Mouse (Mus musculus) large intestine, adult 2 months (tissue): ENCODE measurements around the gene Golph3. TPM values are rescaled to one million over a fixed set of nuclear protein-coding genes. Genes with fewer than 3 reads are reported as not detected.
A peak's percentile ranks its signal among the peaks of the same experiment; 100 is the strongest.

Experiments used
- DNase-seq: peaks from one replicate; pipeline ENCODE4 v3.0.0-alpha.2; 2012; ENCODE audit warnings: low read depth, low spot score
- WGBS: fragments of 180-500 bp; shearing (Covaris S2); methylation state at CpG from one replicate; pipeline ENCODE4 v1.1.7; 2018; 5-methylcytosine and 5-hydroxymethylcytosine counted together
- polyA plus RNA-seq: library from polyadenylated mRNA; depleted of rRNA; stranded (reverse); fragments of >200 nt; gene quantifications from 2 replicates; pipeline ENCODE4 v1.2.3, GENCODE M21; 2012

The Golph3 gene
- polyA plus RNA-seq, 1 experiment: 65.3 TPM

DNA sequence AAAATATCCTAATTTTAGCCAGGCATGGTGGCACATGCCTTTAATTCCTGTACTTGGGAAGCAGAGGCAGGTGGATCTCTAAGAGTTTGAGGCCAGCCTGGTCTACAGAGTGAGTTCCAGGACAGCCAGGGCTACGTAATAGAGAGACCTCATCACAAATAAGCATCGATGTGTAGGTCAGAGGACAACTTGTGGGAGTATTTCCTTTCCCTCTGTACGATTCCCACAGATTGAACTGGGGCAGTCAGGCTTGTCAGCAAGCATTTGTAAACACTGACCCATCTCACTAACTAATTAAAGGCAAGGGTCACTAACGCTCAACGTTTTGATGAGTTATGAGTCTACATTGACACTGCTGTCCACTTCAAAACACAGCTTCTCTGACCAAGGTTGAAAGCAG lies 6.7 kb upstream of the Golph3 start:
- no peak for DNase-seq
- 73% methylated on average over 5 of the region's 5 CpGs for WGBS

DNA sequence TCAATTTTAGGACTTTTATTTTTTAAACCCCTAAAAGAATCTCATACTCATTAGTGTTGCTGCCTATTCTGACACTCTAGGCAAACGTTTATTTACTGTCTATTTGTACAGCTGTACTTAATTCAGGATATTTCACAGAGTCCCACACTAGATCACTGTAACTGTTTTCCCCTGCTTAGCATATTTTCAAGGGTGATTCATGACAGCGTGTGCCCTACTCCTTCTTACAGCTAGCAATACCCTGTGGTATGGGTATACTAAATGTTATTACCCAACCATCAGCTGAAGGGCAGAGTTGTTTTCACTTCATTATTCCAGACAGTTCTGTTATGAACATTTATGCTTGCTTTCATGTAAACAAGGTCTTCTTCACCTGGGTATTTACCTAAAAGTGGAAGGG lies 5.3 kb upstream of the Golph3 start:
- DNase-seq: no peak
- WGBS: 48% methylated on average over 2 of the region's 2 CpGs

DNA sequence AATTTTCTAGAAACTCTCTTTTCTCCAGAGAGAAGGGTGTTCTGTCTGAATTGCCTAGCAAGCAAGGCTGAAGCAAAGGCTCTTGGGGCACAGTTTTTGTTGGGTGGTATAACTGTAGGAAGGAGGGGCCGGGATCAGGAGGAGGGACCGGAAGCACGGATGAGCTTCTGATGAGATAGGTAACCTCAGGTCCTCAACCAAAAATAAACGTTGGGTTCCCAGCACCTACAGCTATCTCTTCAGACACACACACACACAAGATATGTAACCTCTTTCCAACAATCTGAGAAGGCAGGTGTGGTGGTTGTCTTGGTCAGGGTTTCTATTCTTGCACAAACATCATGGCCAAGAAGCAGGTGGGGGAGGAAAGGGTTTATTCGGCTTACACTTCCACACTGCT lies 4.0 kb upstream of the Golph3 start:
- no peak for DNase-seq
- 69% methylated on average over 5 of the region's 5 CpGs for WGBS

DNA sequence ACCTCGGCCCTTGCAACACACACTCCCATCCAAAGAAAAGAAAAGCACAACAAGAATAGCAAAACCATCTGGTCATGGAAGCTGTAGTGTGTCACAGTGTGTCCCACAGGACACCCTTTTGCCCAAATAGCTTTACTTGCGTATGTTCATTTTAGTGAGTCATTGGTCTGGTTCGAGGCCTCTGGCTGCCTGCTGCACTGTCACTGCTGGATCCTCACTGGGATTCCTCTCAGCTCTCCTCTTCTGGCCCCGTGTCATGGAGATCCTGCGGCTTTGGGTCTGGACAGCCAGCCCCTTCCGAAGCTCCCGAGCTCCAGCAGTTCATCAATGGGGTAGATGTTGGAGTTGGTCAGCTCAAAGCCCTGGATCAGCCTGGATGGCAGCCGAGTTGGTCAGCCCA lies 2.8 kb upstream of the Golph3 start:
- DNase-seq: no peak
- 87% methylated on average over 8 of the region's 8 CpGs for WGBS

DNA sequence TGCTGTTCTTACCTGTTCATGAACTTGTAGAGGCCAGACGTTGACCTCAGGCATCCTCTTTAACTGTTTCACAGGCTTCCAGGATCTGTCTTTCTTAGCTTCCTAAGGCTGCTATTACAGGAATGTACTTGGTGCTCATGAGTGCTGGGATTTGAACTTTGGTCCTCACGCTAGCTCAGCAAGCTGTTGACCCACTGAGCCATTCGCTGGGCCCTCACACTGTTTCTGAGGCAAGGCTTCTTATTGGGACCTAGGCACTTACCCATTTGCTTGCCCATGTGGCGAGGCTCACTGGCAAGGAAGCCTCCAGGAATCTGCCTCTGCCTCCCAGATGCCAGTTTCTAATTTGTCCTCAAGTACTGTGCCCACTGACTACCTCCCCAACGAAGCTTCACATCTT lies 1.4 kb upstream of the Golph3 start:
- 48% methylated on average over 5 of the region's 5 CpGs for whole genome bisulfite sequencing
- DNase-seq: no peak

DNA sequence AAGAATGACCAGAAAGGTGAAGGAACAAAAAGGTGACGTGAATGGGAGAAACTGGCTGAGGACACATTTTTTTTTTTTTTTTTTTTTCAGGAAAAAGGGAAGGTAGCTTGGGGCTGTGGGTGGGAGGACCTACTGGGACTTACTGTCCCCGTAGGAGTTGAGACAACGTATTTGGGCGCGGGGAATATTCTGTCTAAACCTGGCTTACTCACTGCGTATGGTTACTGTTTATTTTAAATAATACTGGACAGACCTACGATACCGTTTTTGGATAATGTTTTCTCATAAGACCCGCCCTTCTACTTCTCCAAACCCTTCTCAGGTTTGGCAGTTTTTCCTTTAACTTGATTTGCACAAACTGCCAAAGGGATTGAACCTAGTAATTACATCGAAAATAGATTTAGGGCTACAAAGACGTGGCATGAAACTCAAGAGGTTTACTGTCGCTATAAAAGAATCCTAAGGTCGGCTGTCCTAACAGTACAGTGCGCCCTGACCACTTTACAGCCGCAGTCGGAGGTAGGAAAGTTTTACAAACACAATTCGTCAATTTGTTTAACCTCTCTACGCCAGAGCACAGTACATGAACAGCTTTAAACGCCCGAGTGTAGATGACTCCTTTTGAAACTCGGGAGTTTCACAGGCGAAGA lies 684 bp upstream of the Golph3 start:
- peak; percentile 46 for DNase-seq
- WGBS: 1% methylated on average over 22 of the region's 22 CpGs

DNA sequence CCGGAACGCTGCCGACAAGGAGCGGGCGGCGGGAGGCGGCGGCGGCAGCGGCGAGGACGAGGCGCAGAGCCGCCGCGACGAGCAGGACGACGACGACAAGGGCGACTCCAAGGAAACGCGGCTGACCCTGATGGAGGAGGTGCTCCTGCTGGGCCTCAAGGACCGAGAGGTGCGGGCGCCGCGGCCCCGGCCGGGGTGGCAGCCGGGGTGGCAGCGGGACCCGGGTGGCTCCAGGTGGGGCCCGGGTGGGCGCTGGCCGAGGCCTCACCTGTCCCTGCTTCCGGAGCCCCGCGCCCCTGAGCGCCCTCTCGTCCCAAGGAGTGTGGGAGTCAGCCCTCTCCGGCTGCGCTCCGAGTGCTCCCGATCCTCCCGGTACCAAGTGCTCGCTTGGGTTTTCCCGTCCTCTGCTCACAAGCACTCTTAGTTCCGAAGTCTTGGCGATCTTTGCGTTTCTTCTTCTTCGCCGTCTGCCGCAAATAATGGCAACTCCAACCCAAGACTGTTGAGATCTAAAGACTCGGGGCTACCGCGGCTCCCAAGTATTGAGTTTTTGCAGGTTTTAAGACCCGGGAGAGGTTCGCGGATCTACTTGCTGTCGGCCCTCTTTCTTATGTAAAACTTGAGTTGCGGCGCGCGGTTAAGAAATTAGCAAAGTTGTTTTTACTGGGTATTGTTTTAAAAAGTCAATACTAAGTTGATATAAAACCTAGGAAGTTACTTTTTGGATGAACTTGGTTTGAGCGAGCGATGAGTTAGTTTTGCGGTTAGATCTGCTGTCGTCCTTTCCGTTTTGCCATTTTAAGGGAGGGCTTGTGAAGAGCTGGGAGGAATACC lies 755 bp downstream of the Golph3 start, which contains the start of gene 1810049J17Rik:
Gene 1810049J17Rik, minus strand, starts transcription at position 112 of the 834 bp plus-strand sequence.
- WGBS: under 1% methylated on average over 70 of the region's 70 CpGs

DNA sequence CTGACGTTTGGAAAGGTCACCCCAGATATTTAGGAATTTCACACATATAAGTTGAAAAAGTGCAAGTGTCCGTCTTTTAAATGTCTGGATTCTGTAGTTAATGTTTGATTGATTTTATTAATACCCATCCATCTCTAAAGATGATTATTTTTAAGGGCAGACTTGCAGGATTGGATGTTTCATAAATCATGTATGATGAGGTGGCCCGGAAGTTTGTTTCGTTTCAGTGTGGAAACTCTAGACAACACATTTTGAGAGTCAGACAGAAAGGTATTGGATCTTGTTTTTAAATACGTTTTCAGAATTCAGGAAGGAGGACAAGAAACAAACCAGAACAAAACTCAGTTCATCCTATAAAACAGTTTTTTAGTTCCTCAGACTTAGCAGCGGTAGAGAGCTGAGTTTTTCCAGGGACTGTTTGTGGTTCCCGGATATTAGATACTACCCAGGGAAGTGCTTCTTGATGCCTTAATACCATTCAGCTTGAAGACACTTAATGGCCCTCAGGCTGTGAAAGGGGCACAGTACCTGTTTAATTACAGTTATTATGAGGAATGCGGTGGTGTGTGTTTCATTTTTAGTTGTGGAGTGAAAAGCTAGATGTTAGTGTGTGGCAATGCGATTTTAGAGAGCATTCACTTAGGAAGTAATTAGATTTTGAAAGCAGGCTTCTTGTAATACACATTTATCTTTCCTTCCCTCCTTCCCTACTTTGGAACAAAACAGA lies 1.6 kb downstream of the Golph3 start:
- 4% methylated on average over 9 of the region's 9 CpGs for WGBS
- DNase-seq: no peak

More for the DNA sequence above, 755 bp downstream of the Golph3 start, which contains the start of gene 1810049J17Rik:
- no peak for DNase-seq

DNA sequence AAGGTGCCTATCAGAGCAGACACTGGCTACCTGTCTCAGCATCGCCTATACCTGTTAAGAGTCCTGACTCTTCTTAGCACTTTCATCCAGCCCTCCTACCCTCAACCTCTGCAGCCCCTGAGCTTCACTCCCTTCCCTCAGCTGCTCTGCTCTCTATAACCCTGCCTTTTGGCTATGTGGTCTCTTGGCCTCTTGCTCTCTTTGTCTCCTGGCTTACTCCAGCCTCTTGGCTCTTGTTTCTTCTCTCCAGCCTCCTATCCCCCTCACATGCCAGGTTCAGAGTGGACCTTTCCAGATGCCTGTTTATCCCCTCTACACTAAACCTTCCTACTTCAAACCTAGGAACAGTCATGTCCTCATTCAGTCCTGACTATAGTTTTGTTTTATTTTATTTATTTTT lies 3.1 kb downstream of the Golph3 start:
- no peak for DNase-seq
- 81% methylated on average over 1 of the region's 1 CpGs for WGBS

DNA sequence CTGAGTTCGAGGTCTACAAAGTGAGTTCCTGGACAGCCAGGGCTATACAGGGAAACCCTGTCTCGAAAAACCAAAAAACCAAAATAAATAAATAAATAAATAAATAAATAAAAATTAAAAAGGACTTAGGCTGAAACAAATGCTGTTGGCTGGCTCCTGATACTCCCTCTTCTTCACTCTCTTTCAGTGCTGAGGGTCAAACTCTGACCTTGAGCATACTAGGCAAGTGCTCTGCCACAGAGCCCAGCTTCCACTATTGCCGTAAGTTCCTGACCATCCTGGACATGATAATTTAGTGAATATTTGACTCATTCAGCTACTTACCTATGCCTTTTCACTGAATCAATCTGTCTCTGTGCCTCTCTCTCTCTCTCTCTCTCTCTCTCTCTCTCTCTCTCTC lies 9.1 kb downstream of the Golph3 start:
- 59% methylated on average over 3 of the region's 3 CpGs for WGBS
- DNase-seq: no peak

DNA sequence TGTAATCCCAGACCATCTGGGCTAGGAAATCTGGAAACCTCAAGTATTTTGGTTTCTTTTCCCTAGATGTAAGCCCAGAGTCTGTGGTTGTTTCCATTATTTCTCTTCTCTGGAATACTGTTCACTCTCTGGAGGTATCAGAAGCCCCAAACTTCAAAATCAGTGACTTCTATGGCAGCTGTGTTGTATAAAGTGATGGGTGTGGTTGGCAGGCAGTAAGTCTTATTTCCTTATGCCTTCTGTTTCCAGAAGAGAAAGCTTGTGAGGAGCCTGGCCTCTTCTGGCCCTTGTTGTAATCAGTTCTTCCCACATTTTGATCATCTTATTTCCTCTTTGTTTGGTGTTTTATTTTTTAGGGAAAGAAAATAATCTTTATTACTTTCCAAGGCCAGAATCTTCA lies 9.6 kb downstream of the Golph3 start:
- no peak for DNase-seq

DNA sequence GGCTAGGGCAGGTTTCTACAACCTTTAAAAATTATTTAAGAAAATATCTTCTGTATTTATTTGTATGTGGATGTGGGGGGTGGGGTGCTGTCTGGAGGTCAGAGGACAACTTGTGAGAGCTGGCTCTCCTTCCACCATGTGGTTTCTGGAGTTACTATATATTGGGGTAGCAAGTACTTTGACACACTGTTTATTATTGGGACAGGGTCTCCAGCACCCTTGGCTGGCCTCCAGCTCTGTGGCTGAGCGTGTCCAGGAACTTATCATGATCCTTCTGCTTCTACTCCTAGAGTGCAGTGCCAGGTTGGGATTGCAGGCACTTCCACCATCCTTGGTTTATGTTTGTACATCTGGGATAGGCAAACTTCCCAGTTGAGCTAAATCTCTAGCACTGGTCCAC lies 10.1 kb downstream of the Golph3 start:
- 29% methylated on average over 1 of the region's 1 CpGs for WGBS
- DNase-seq: no peak

DNA sequence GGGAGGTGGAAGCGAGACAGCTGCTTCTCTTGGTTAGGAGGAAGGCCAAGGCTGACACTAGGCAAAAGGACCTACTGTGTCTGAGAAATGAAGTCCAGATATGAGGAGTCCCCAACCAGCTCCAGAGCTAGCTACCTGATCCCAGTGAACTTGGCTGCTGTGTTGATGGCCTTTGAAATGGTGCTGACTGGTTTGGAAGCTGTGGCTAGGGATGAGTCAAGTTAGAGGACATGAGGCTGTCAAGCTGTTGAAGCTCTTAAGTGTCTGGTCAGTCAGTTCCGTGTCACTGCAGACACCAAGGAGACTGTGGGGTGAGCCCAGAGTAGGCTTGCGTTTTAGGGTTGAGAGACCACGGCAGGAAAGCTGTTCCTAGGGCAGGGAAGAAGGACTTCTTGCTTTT lies 13.1 kb downstream of the Golph3 start:
- DNase-seq: no peak

DNA sequence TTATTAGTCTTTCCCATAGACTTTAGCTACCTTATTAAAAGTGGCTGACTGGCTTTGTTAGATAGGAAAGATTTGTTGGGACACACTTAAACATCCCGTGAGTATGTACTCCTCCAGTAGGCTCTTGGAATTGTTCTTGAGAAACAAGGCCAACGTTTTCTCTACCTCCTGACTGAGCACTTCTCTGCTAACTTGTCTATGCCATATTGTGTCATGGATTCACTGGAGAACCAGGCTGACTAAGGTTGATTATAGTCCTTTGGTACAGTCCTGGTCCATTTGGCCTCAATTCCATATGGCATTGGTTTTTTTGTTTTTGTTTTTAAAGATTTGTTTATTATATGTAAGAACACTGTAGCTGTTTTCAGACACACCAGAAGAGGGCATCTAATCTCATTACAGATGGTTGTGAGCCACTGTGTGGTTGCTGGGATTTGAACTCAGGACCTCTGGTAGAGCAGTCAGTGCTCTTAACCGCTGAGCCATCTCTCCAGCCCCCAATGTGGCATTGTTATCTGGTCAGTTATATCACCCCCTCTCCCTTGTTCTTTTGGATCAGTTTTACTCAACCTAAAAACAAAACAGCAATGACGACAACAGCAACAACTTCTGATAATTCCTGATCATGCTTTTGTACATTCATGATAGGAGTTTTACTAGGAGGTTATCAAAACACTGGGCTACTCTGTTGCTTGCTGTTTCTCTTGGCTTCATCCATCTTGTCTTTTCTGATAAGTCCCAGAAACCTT lies 16.0 kb downstream of the Golph3 start:
- WGBS: 77% methylated on average over 4 of the region's 4 CpGs
- DNase-seq: no peak

More for the DNA sequence above, 13.1 kb downstream of the Golph3 start:
- WGBS: 82% methylated on average over 4 of the region's 4 CpGs

DNA sequence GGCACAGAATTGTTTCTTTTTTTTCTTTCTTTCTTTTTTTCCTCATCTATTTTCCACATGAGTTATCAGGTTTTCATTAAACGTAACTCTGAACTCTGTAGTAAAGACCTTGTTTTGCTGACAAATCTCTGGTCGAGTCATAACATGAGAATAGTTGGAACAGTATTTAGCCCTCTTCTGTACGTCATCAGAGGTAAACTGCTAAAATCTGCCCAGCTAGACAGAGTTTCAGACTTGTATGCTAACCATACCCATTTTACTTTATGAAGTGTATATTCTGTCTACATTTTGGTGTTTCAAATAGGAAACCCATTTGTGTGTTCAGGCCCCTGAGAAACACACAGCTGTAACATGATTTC lies 16.5 kb downstream of the Golph3 start:
- no peak for DNase-seq

DNA sequence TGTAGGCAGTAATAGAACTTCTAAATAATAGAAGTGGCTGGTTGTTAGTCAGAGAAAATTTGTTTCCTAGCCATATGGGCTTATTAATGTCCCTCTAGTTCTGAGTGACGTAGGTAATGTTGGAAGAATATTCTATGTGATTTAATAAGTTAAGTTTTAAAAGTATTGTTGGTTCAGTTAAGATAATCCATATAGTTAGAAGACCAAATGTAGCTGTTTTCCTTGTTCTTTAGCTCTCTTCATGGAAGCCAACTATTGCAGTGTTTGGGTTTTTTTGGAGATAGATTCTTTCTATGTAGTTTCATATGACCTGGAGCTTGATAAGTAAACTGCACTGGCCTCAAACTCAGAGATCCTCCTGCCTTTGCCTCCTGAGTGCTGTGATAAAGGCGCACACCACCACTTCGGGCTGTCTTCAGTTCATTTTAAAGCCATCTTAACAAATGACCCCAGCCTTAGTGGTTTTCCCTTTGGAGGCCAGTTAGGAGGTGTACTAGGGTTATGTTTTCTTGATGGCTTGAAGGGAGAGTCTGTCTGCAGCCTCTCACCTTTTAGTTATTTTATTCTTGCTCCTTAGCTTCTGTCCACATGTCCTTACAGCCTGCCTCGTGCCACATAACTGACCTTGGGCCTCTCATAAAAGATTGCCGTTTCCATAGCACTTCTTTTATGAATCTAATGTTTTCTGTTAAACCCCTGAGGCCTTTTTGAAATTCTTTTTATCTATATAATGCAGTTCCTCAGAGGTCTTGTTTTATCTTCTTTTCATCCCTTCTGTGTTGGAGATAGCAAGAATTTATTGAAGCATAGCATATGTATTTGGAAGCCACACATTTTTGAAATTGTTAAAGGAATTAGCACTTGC lies 19.5 kb downstream of the Golph3 start:
- DNase-seq: no peak
- 61% methylated on average over 5 of the region's 5 CpGs for WGBS

More for the DNA sequence above, 16.5 kb downstream of the Golph3 start:
- 65% methylated on average over 3 of the region's 3 CpGs for WGBS

DNA sequence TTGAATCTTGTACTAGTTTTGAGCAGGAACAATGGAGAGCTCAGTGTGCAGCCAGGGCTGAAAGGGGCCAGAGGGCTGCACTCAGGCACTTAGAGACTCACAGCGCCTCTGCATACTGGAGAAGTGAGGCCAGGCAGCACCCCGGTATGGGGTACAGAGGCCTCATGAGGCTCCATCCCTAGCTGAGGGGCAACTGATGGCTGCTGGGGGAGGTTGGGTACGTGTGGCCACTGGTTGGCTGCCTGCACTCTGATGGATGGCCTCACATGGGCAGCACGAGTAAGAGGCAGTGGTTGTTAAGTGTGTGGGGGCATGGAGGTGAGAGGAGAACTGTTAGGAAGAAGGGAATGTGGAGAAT lies 20.1 kb downstream of the Golph3 start:
- DNase-seq: no peak
- WGBS: 81% methylated on average over 4 of the region's 4 CpGs

DNA sequence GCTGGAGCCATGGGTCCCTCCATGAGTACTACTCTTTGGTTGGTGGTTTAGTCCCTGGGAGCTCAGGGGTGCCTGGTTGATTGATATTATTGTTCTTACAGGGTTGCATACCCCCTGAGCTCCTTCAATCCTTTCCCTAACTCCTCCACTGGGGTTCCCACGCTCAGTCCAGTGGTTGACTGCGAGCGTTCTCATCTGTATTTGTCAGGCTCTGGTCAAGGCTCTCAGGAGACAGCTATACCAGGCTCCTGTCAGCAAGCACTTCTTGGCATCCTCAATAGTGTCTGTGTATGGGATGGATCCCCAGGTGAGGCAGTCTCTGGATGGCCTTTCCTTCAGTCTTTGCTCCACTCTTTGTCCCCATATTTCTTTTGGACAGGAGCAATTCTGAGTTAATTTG lies 25.7 kb downstream of the Golph3 start:
- no peak for DNase-seq
- WGBS: 97% methylated on average over 3 of the region's 3 CpGs

DNA sequence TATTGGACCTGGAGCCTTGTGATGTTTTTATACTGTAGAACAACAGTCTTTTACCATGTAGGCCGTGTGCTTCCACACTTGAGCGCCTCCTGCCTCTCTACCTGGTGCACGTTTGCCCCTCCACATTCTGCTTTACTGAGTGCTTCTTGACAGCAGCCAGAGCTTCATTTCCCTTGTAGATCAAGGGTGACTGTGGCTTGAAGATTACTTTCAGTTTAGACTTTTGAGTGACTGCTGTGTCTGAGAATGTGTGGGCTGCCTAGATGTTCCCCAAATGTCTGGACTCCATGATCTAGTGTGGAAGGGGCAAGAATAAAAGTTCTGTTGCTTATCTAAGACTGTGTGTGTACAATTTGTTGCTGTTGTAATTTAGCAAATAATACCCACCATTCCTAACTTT lies 27.7 kb downstream of the Golph3 start:
- WGBS: 81% methylated on average over 3 of the region's 3 CpGs
- no peak for DNase-seq
